ENCODE assay signal across 21 mouse cellular contexts in genomic region chr9:61667453-61668074, GRCm38 (mm10).
DNase-seq lines count a peak whose midpoint lies in the region; ATAC-seq and TF ChIP-seq lines count a peak whose summit lies in the region.
"Had no signal": no experiment of that assay in that cellular context is flagged by ENCODE, and none has a peak within 500 bp of the region (broad histone marks: within the 10 kb centered on the region; RNA-seq: fewer than 3 reads in every experiment).

No protein-coding gene starts in this region.

- peaks cover 81% of the 10 kb centered on the region for H3K4me1 ChIP-seq in megakaryocyte, embryonic 14.5 days
- H3K4me1 ChIP-seq in E14TG2a.4 (replicated peaks; ENCODE audit: low read depth, low read length): peaks cover 58% of the 10 kb centered on the region
- H3K4me1 ChIP-seq: midbrain, embryonic 13.5 days had no signal

- no peak for TF ChIP-seq CTCF in E14TG2a.4 (conservative IDR thresholded peaks at IDR 0.05; ENCODE audit: low read length)

- no peak for ATAC-seq in megakaryocyte, adult 5-6 weeks (ENCODE audit: poor library complexity, severe bottlenecking)
- ATAC-seq: forebrain, embryonic 14.5 days; intestine, embryonic 15.5 days; liver, embryonic 12.5 days; midbrain, embryonic 13.5 days had no signal

- peak overlapping the region; percentile 38 for H3K4me3 ChIP-seq in megakaryocyte, embryonic 14.5 days (replicated peaks)
- H3K4me3 ChIP-seq in E14TG2a.4 (replicated peaks; ENCODE audit: low read length): peak overlapping the region; percentile 39; the same call in 1 of the 2 replicates
- H3K4me3 ChIP-seq: heart, embryonic 15.5 days; intestine, embryonic 15.5 days; kidney, embryonic 15.5 days; limb, embryonic 10.5 days; liver, embryonic 12.5 days; midbrain, embryonic 13.5 days; myocyte had no signal

- no peaks in the 10 kb centered on the region for H3K36me3 ChIP-seq in megakaryocyte, embryonic 14.5 days (replicated peaks; ENCODE audit: low read length)
- H3K36me3 ChIP-seq in E14TG2a.4 (ENCODE audit: insufficient read depth, low read length): no peaks in the 10 kb centered on the region
- H3K36me3 ChIP-seq in splenic B cell, adult 2 months (ENCODE audit: control insufficient read depth, insufficient read depth, low read length, poor library complexity, severe bottlenecking): no peaks in the 10 kb centered on the region
- H3K36me3 ChIP-seq: heart, embryonic 15.5 days; intestine, embryonic 15.5 days; kidney, embryonic 15.5 days; limb, embryonic 10.5 days; liver, embryonic 12.5 days; midbrain, embryonic 13.5 days had no signal

- DNase-seq in ZHBTc4 (ENCODE audit: low read depth, low spot score): peak; percentile 76
- peak; percentile 81 for DNase-seq in splenic B cell, adult 2 months (ENCODE audit: low read depth, low spot score)
- no peak for DNase-seq in thymus, postnatal 14 days
- DNase-seq in cerebellum, adult 8-10 months: no peak
- DNase-seq in gastrocnemius, adult 8-10 months (ENCODE audit: low spot score in 2 of 2): no peak
- DNase-seq: cerebellum, postnatal 14 days; heart, adult 18-20 months; lung, embryonic 14.5 days; lung, postnatal 4 days; right cerebral cortex, adult 18-20 months had no signal

- peaks cover 77% of the 10 kb centered on the region for H3K27me3 ChIP-seq in megakaryocyte, embryonic 14.5 days (replicated peaks)
- H3K27me3 ChIP-seq in E14TG2a.4 (ENCODE audit: insufficient read depth, low read length): no peaks in the 10 kb centered on the region
- no peaks in the 10 kb centered on the region for H3K27me3 ChIP-seq in splenic B cell, adult 2 months (ENCODE audit: control insufficient read depth, insufficient read depth, low read length, poor library complexity, severe bottlenecking)
- H3K27me3 ChIP-seq: intestine, embryonic 15.5 days; kidney, embryonic 15.5 days; midbrain, embryonic 13.5 days had no signal

- peaks cover 4% of the 10 kb centered on the region; the same call in 1 of the 2 replicates for H3K9me3 ChIP-seq in megakaryocyte, embryonic 14.5 days
- H3K9me3 ChIP-seq in E14TG2a.4 (ENCODE audit: low read length): no peaks in the 10 kb centered on the region
- H3K9me3 ChIP-seq: heart, embryonic 15.5 days; intestine, embryonic 15.5 days; limb, embryonic 10.5 days; liver, embryonic 12.5 days; midbrain, embryonic 13.5 days had no signal

Comparison
In these comparisons a context has a peak if more than half of its experiments do, and no peak if none do; other contexts are left out.
1. DNase-seq: peak in ZHBTc4 (single experiment) and splenic B cell, adult 2 months (single experiment); none in thymus, postnatal 14 days (single experiment), cerebellum, adult 8-10 months (single experiment) and gastrocnemius, adult 8-10 months (0 of 2).